Mouse (Mus musculus) gonadal fat pad, adult 2 months (tissue): ENCODE data around the gene Ikzf5. TPM values are rescaled to one million over a fixed set of nuclear protein-coding genes. Genes with fewer than 3 reads are reported as not detected.
"Not testable (repeated sequence)": the region's sequence is repeated elsewhere in the genome, so short reads cannot be mapped to it uniquely, and the experiment has no call there.

Experiments
- DNase-seq: peaks from one replicate; pipeline ENCODE4 v3.0.0-alpha.2; 2012; ENCODE audit warnings: low read depth
- polyA plus RNA-seq: library from polyadenylated mRNA; depleted of rRNA; stranded (reverse); fragments of >200 nt; gene quantifications from 2 replicates; pipeline ENCODE4 v1.2.3, GENCODE M21; 2012; rRNA removed

Ikzf5 gene
- 15.5 and 17.5 TPM in 2 replicates for polyA plus RNA-seq

DNA sequence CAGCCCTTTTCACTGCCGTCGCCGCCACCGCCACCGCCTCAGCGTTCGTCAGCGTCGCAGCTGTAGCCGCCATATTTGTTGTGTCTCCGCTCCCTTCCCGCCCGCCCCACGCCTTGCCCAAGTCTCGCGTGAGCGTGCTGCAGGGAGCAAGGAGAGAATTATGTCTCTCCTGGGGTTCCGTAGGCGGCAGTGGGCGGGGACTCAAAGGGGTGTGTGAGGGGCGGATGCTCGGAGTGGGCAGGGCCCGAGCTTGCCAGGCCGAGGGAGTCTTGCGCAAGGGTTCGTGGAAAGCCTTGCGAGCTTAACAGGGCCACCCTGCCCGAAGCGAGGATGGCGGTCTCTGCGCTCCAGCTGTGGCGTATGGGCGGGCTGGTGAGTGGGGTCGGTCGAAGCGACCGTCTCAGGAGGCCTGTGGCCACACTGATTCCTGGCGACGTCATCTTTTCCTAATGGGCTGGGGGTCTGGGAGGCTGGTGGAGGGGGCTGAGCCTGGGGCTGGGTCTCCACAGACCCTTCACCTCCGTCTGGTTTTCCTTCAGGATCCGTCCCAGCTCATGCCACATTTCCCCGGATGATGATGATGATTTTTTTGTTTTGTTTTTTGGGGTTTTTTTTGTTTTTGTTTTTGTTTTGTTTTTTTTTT lies at the start of gene Ikzf5, which contains the start of gene Acadsb:
Gene Ikzf5, minus strand, starts transcription at position 106 of the 643 bp plus-strand sequence.
Gene Acadsb, plus strand, starts transcription at position 186 of the 643 bp plus-strand sequence.
- DNase-seq, result peak; percentile 79

DNA sequence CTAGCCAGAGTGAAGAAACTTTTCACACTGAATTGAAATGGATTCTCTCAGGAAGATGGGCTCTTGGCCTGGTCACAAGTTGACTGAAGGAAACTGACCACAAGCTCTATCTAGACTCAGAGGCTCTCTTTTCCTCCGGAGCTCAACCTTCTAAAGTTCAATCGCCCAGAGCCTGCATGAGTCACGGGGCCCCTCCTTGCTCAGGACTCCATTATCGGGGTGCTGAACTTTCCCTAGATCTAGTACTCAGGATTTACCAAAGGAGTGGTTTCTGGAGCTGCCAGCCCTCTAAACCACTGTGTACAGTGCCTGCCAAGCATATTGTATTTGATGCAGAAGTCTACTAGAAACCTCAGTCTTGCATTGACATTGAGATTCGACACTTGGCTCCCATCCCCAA lies 46.4 kb upstream of the Ikzf5 start:
- DNase-seq, result no peak

DNA sequence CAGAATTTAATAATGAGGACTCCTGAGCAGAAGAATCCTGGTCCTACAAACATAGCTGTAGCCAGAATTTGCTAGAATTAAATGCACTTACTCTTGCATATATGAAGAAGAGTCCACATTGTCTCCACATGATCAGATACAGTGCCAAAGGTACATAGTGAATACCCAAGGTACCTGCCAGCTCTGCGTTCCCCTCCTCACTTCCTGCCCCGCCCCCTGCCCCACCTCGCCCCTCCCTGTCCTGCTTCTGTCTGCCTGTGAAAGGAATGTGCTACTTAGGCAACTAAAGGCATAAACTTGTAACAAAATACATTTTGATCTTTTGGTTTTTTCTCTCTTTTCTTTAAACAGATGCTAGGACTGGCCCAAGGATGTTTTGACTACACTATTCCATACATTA lies 26.7 kb upstream of the Ikzf5 start:
- DNase-seq, result no peak

DNA sequence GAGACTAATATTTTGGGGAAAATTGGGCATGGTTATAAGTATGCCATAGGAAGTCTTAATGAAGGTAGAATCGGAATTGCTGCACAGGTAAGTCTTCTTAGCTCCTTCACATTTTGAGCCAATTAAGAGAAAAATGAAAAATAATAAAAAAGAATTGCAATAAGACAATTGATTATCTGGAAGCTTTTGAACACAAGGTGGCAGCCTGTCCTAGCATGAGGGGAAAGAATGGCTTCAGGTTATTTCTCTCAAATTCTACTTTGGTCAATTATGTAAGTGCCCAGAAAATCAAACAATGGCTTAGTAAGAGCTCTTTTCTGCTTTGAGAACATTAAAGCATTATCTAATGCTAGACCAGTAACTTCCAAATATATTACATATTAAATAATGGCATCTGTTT lies 24.0 kb upstream of the Ikzf5 start:
- no peak for DNase-seq

DNA sequence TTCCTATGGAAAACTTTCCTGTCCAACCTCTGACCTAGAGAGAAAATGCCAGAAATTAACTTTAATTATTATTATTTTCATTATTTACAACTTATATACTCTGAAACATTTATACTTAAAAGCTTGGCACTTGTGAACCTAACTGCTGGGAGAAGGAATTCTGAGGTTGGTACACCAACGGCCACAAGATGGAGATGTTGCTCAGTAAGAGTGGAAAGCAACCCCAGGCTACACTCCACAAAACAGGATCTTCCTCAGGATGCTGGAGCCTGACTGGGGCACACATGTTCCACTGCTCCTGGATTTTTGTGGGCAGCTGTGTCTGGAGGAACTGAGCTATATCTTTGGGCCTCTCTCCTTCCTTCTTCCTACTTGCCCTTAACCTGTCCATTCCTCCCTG lies 21.9 kb upstream of the Ikzf5 start:
- no peak for DNase-seq

DNA sequence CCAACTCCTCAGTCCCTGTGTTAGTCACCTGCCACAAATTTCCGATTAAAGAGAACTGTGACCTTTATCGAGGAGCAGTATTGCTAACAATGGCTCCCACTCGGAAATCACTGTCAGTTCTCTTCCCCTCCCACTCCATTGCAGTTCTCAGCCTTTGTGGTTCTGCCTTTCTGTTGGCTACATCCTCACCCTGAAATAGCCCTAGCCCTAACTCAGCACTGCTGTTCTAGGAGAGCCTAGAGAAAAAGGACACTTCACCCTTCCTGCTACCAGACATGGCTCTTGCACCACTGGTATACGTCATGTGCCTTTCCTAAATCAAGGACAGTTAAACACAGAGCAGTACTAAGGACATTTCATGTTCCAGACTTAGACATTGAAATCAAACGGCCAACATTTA lies 17.0 kb upstream of the Ikzf5 start:
- DNase-seq, result no peak

DNA sequence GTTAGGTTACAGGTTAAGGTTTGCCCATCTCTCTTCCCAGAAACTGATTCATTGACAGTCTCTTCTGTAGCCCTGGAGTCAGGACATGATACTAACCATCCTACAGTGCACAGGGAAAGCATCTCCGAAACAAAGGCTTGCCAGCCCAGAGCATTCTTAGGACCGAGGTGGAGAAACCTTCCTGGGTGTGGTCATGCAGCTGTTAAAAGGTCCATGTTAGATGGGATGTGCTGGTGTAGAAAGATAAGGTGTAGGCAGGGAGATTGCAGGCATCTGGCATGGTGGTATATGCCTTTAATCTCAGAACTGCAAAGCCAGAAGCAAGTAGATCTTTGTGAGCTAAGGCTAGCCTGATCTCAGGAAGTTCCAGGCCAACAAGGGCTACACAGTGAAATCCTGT lies 14.6 kb upstream of the Ikzf5 start:
- DNase-seq, result no peak

DNA sequence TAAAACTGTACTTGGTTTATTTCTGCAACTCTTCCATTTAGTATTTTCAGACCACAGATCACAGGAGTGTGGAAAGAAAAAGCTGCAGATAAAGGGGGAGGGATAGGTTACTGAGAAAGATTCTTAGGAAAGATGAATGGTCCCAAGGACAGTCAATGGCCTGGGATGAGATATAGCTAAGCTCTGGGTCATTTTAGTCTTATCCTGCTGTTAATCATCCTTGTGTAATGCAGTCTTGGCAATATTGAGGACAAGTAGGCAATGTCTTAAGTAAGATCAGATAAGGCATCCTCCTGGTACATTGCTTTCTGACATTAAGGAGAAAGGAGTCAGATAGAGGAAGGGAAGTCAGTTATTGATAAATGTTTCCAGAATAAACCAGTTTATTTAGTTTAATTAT lies 7.3 kb upstream of the Ikzf5 start:
- peak; percentile 56 for DNase-seq

DNA sequence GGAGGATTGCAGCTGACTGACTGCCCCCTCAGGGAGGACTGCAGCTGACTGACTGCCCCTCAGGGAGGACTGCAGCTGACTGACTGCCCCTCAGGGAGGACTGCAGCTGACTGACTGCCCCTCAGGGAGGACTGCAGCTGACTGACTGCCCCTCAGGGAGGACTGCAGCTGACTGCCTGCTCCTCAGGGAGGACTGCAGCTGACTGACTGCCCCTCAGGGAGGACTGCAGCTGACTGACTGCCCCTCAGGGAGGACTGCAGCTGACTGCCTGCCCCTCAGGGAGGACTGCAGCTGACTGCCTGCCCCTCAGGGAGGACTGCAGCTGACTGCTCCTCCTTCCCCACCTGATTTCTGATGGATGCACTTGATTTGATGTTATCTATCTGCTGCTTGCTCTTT lies 6.4 kb upstream of the Ikzf5 start:
- not testable (repeated sequence) for DNase-seq

DNA sequence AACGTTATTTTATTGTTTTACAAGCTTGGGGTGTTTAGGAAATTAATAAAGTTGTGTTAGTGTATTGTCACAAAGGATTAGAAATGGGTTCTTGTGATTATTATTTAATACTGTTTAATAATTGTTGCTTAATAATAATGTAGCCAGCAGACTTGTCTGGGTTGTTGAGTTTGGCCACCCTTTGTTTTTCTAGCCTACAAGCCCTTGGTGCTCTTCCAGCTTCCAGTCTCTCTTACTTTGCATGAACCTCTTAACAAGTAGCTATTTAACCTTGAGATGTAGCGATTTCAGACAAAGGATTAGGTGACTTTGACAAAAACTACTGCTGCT lies 1.6 kb upstream of the Ikzf5 start:
- DNase-seq, result peak; percentile 61

DNA sequence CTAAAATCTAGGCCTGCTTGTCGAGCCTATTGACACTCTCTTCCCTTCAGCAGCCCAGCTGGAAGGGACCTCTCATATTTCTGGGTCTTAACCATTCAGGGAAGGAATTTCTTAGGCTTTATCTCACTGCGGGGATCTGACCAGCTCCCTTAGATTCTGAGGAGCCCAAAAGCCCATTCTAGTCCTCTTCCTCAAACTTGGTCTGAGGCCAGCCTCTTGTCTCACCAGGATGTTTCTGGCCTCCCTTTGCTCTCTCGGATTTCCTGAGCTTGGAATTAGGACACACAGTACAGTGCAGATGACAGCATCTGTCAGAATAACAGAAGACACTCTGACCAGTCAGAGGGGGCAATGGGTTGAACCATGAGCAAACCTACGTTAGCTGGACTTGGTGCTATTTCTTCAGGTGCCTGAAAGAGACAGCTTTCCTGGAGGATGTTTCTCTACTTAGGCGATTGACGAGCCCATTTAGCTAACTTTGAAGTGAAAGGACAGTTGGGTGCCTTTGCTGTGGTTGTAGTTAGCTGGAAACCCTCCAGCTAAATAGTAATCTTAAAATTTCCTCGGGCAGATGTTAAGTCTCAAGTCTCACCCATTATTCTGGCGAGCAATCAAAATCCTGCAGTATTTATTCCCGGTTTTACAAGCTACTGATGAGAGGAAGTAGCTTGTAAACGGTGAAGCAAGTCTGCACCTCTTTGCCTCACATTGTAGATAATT lies 1.1 kb upstream of the Ikzf5 start:
- no peak for DNase-seq

DNA sequence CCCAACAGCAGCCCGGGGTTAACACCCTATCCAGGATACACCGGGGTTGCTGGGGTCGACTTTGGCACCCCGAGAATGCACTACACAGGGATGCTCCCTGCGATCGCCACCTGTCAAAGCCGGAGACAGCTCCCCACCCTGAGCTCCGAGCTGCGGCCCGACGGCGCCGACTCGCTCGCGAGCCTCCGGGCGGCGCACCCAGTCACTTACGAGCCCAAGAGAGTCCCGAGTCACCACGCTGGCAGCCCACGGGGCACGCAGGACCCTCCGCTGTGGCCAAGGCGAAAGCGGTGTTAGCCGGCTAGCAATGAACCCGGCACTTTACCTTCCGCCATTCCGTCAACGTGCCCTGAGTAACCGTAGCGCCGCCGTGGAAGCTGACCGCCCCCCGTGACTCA lies 334 bp downstream of the Ikzf5 start:
- DNase-seq, result no peak

DNA sequence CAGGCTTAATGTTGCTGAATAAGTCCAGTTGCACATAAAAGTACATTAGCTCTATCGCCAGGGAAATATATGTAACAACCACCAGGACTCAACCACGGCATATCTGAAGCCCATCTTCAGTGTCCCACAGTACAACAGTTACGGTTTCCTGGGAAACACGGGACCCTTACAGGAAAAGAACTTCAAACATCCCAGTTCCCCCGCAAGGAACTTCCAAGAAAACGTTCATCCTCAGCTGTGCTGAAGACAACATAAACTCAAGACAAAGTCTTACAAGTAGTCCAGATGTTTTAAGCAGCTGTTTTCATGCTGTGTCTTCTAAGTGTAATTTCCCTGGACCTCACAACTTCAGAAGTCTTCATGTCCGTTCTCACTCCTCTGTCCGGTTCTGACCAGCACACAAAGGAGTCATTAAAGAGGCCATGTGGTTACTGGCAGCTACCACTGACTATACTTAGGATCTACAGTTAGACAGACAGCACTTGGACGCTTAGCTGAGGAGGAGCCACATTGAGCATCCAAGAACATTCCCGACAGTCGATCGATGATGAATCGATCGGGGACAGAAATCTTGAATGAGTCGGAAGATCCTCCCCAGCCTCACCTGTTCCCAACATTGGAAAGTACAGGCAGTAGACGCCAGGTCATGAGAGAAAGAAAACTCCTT lies 867 bp downstream of the Ikzf5 start:
- DNase-seq, result no peak

DNA sequence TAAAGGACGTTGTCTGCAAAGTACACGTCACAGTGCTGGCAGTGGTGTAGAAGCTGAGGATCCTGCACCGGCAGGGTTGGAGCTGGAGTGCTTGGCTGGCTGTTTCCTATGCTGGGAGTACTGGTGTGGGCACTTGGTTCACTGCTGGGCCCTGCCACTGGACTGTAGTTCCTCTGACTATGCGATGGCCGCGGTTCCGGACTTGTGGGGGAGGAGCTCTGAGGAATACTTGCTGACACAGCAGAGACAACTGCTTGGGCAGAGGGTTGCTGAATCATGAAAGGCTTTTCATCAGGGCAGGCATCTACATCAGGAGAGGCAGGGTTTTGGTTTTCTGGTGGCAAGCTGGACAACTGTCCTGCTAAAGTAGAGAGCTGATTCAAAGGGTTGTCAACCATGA lies 18.6 kb downstream of the Ikzf5 start:
- DNase-seq, result not testable (repeated sequence)

DNA sequence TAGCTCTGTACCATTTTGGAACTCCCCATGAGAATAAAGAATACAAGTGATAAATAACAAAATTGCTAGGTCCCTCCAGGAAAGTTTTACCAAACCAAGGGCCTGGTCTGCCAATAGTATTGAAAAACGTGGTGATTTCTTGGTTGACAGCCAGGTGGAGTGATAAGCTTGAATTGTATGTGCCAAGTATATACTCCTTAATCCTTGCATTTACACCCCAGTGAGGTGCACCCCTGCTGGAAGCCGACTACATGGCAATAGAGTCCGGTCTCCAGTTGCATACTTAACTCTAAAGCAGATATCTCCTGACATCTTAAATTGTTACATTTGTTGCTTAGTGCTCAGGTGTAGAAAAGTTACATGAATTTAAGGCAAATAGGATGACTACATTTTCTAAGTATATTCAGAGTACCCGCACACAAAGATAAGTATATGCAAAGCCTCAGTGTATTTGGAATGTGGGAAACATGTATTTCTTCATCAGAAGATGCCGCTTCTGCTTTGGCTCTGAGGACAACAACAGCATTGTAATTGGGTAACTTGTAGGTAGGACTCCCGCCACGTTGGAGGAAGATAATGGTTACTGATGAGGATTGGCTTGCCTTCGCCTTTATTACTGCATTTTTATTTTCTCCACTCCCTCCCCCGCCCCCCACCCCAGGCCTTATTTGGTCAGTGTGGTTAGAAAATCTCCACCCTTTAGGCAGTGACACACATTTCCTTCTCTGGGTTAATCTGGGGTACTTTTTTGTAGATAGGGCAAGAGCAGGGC lies 38.3 kb downstream of the Ikzf5 start:
- no peak for DNase-seq

DNA sequence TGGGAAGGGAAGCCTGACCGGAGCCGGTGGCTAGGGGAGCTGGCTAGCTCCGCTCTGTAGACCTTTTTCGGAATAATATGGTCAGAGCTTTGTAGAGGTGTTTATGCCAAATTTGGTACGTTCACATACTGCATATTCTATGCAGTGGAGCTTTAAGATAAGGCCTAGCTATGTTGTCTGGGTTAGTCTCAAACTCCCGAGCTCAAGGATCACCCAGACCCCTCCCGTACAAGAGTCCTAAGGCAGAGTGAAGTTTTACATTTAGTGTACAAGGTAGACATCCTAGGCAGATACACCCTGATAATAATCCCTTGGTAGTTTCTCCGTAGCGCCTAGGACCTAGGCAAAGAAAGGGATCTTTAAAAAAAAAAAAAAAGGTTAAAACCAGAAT lies 38.9 kb downstream of the Ikzf5 start:
- no peak for DNase-seq

DNA sequence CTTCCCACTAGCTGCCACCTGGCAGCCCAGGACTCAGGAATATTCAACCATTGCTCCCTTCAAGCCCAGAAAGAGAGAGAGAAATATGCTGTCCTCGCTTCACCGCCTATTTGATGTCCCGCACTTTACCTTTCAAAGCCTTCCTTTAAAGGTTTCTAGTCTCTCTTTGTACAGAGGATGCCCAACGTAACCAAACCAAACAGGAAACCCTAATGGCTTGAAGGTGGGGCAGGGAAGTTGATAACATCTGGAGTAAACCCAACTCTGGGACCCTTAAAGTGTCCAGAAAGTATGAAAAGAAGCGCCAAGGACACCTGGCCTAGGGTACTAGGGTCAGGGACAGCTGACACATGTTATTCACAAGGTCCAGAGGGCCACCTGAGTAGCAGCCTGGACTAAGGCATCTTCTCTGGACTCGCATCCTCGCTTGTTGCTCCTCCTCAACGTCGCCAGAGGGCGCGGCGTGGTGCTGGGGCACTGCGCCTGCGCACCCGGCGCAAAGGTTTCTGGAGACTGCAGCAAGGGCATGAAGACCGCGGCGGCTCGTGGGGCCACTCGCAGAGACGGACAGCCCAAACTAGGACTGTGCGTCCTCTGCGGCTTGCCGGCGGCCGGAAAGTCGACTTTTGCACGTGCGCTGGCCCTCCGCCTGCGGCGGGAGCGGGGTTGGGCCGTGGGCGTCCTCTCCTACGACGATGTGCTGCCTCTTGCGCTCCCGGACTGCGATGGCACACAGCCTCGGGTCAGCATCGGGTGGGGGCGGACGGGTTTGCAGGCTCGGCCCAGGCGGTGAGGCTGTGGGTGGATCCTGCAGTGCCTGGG lies 39.5 kb downstream of the Ikzf5 start, which contains the start of gene Pstk:
Gene Pstk, plus strand, starts transcription at position 494 of the 822 bp plus-strand sequence.
- peak; percentile 51 for DNase-seq

DNA sequence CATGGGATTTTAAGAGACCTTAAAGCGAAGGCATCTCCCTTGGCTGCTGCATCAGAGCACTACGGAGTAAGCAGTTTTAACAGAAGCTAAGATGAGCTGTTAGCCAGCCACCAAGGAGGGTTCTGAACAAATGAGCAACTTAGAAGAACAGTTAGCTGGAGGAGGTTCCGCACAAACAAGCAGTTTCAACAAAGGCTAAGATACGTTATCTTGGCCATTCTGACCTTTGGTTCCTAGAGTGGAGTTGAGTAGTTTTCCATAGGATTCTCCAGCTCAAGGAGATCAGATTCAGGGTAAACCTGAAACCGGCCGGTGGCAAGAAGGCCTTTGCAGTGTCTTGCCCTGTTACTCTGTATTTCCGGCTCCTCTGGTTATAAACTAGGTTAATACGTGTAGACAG lies 46.2 kb downstream of the Ikzf5 start:
- no peak for DNase-seq

DNA sequence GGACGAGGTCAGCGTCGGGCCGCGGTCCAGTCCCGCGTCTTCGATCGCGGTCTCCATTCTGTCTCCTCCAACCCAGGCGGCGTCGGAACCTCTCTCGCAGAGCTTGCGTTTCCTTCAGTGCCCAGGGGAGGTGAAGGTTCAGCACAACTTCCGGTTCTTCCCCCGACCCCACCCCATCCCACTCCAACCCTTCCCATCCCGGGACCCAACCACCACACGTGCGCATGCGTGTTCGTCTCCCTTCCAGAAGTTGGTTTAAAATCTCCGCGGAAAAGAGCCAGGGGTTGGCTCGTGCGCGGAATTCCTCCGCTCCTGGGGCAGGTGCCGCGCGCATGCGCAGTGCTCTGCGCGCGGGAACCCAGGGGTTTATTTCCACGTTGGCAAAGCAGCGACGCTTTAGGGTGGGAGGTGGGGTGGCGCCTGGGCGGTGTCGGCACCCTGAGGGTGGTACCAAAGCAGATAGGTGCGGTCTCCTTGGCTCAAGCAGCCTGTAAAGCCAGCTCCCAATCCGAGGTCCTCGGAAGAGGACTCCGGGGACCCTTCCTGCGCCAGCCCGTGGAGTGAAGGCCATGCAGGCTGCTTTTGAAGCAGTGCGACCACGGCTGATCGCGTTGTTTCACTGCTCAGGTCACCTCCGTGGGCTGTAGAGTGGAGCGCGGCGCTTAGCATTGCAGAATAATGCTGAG lies 47.6 kb downstream of the Ikzf5 start, which contains the start of gene 2310057M21Rik:
Gene 2310057M21Rik, minus strand, starts transcription at position 145 of the 686 bp plus-strand sequence.
- peak; percentile 87 for DNase-seq

DNA sequence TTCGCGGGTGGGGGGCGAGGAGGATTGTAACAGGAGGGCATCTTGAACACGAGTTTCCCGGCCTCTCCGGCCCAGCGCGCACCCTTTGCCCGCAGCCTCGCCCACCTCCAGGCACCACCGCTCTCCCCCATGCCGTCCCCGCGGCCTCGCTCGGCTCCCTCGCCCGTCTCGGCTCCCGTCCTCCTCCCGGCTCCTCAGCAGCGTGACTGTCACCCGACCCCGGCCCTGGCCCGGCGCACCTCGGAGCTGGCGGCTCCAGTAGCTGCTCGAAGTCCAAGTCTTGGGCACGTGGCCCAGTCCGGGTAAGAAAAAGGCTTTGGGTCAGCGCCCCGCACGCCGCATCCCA lies 48.1 kb downstream of the Ikzf5 start:
- DNase-seq, result no peak

DNA sequence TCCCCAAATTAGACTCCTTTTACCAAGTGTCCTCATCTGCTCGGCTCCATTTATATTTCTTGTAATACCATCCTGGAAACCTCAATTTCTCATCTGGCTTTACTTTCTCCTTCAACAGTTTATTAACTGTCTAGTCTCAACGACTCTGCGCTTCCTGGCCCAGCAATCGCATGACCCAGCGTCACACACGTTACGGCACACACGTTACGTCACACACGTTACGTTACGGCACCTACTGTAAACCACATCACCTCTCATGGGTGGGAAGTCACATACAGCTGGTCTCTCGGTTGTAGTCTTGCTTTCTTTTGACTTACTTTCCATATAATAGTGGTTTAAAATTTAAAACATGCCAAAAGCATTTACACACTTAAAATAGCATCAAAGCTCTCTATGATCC lies 54.2 kb downstream of the Ikzf5 start:
- DNase-seq, result no peak
